ENCODE assay signal across 23 mouse cellular contexts in genomic region chr19:37275555-37275954, GRCm38 (mm10).
A peak's percentile ranks its signal among the peaks of the same experiment; 100 is the strongest.
DNase-seq lines count a peak whose midpoint lies in the region; ATAC-seq and TF ChIP-seq lines count a peak whose summit lies in the region.
"Had no signal": no experiment of that assay in that cellular context is flagged by ENCODE, and none has a peak within 500 bp of the region (broad histone marks: within the 10 kb centered on the region; RNA-seq: fewer than 3 reads in every experiment).

No protein-coding gene starts in this region.

- 51% methylated on average over 9 of the region's 9 CpGs for WGBS in olfactory bulb, adult 2 months
- 93% methylated on average over 9 of the region's 9 CpGs for WGBS in midbrain, embryonic 14.5 days

- peaks cover 6% of the 10 kb centered on the region for H3K4me1 ChIP-seq in olfactory bulb, adult 2 months (ENCODE audit: control insufficient read depth, insufficient read depth, low read length)
- H3K4me1 ChIP-seq in midbrain, embryonic 14.5 days (ENCODE audit: control insufficient read depth, insufficient read depth, low read length): no peaks in the 10 kb centered on the region
- H3K4me1 ChIP-seq: embryonic facial prominence, embryonic 10.5 days; forebrain, embryonic 10.5 days; heart, embryonic 15.5 days; hindbrain, embryonic 13.5 days had no signal

- peak overlapping the region; percentile 33; the same call in 1 of the 2 replicates for H3K27ac ChIP-seq in layer of hippocampus, adult 2 months
- H3K27ac ChIP-seq in olfactory bulb, adult 2 months (ENCODE audit: insufficient read depth, low read depth, low read length): peak overlapping the region; percentile 4; the same call in 1 of the 2 replicates
- H3K27ac ChIP-seq in midbrain, embryonic 14.5 days (replicated peaks; ENCODE audit: low read depth, low read length): no peak overlapping the region
- H3K27ac ChIP-seq: embryonic facial prominence, embryonic 10.5 days; forebrain, embryonic 10.5 days; heart, adult 2 months; heart, embryonic 15.5 days; hindbrain, embryonic 13.5 days had no signal

- H3K4me3 ChIP-seq in layer of hippocampus, adult 2 months: no peak overlapping the region
- H3K4me3 ChIP-seq in olfactory bulb, adult 2 months (ENCODE audit: insufficient read depth, low read depth, low read length): no peak overlapping the region
- no peak overlapping the region for H3K4me3 ChIP-seq in midbrain, embryonic 14.5 days (replicated peaks; ENCODE audit: low read depth, low read length)
- H3K4me3 ChIP-seq: embryonic facial prominence, embryonic 10.5 days; erythroblast, embryonic 14.5 days; forebrain, embryonic 10.5 days; heart, adult 2 months; heart, embryonic 15.5 days; hindbrain, embryonic 13.5 days had no signal

- peak; percentile 14; the same call in 1 of the 2 replicates for TF ChIP-seq CTCF in layer of hippocampus, adult 2 months (conservative IDR thresholded peaks at IDR 0.05)
- TF ChIP-seq CTCF in olfactory bulb, adult 2 months (IDR thresholded peaks at IDR 0.05; ENCODE audit: insufficient read depth, low read depth, low read length): no peak

- H3K27me3 ChIP-seq in midbrain, embryonic 14.5 days (ENCODE audit: control insufficient read depth, insufficient read depth, low read length): no peaks in the 10 kb centered on the region
- H3K27me3 ChIP-seq: heart, embryonic 15.5 days; hindbrain, embryonic 13.5 days; Patski had no signal

- DNase-seq in layer of hippocampus, adult 2 months (ENCODE audit: low spot score in 2 of 2): peak in 1 of 2 experiments; percentile 26
- no peak for DNase-seq in layer of hippocampus, adult 9-10 months (ENCODE audit: low spot score)
- peak; percentile 22 for DNase-seq in right cerebral cortex, postnatal 25 days
- no peak for DNase-seq in right cerebral cortex, postnatal 10 days (ENCODE audit: low spot score in 2 of 2)
- DNase-seq in midbrain, embryonic 14.5 days: no peak
- DNase-seq in retina, postnatal 1 day: no peak
- DNase-seq: adrenal gland, postnatal 14 days; cerebellum, adult 18-20 months; cerebellum, adult 9-11 months; cerebellum, postnatal 36 days; gastrocnemius, postnatal 10 days; heart, adult 2 months; heart, postnatal 14 days had no signal

- TF ChIP-seq POLR2A in olfactory bulb, adult 2 months (IDR thresholded peaks at IDR 0.05; ENCODE audit: insufficient read depth, low read depth, low read length): no peak

- no peaks in the 10 kb centered on the region for H3K9me3 ChIP-seq in midbrain, embryonic 14.5 days (ENCODE audit: control insufficient read depth, low read length)
- H3K9me3 ChIP-seq: embryonic facial prominence, embryonic 10.5 days; forebrain, embryonic 10.5 days; heart, embryonic 15.5 days; hindbrain, embryonic 13.5 days had no signal

- H3K9ac ChIP-seq in midbrain, embryonic 14.5 days (replicated peaks; ENCODE audit: low read length): no peak overlapping the region
- H3K9ac ChIP-seq: heart, embryonic 15.5 days; hindbrain, embryonic 13.5 days had no signal

- no peak for ATAC-seq in midbrain, embryonic 14.5 days (ENCODE audit: low FRiP score, low TSS enrichment)
- ATAC-seq: activated CD4-positive, CD25-positive, alpha-beta regulatory T cell, adult 4 months; forebrain, embryonic 14.5 days; Patski had no signal

- H3K36me3 ChIP-seq in midbrain, embryonic 14.5 days (ENCODE audit: control insufficient read depth, insufficient read depth, low read length): peaks cover 43% of the 10 kb centered on the region

- no peak overlapping the region for H3K4me2 ChIP-seq in midbrain, embryonic 14.5 days (ENCODE audit: low read length)
- H3K4me2 ChIP-seq: heart, embryonic 11.5 days; heart, embryonic 15.5 days; hindbrain, embryonic 13.5 days had no signal
